ENCODE assay signal across 9 mouse cellular contexts in the genomic region with DNA sequence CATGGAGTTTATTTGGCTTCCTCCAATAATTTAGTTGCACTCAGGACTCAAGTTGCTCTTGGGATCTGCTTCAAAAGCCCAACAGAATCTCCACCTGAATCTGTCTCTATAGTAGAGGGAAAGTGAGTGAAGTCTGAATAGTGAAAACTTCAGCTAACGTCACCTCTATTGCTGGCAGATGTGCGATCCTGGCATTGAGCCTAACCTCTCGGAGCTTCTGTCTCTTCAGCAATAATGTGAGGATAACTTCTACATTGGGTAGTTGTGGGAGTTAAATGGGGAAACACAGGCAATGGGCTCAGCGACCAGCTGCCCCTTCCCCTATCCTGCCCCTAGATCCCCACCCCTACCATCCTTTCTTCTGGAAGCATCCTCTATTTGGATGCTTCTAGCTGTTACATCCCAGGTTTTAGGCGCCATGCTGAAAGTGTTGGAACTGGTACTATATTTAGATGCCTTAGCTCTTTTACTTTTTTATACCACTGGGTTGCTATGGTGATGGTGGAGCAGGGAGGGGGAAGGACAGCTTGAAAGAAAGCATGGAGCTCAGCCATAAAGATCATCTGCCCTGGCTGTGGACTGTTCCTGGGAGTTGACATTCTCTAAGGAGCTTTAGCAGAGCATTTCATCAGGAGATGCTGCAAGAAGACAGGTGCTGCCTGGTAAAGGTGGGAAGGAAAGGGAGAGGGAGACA.
DNase-seq lines count a peak whose midpoint lies in the region; ATAC-seq lines count a peak whose summit lies in the region.
"Had no signal": no experiment of that assay in that cellular context is flagged by ENCODE, and none has a peak within 500 bp of the region (broad histone marks: within the 10 kb centered on the region; RNA-seq: fewer than 3 reads in every experiment).

No protein-coding gene starts in this region.

- H3K4me1 ChIP-seq in neural tube, embryonic 13.5 days (replicated peaks) = peaks cover 28% of the 10 kb centered on the region

- no peaks in the 10 kb centered on the region for H3K36me3 ChIP-seq in neural tube, embryonic 13.5 days

- no peak overlapping the region for H3K4me2 ChIP-seq in neural tube, embryonic 13.5 days

- ATAC-seq in neural tube, embryonic 13.5 days (ENCODE audit: low read depth) = peak; percentile 54; the same call in 1 of the 2 replicates

- 56% methylated on average over 5 of the region's 5 CpGs for WGBS in neural tube, embryonic 13.5 days

- no peak overlapping the region for H3K4me3 ChIP-seq in neural tube, embryonic 13.5 days

- no peak overlapping the region for H3K9ac ChIP-seq in neural tube, embryonic 13.5 days

- no peak for DNase-seq in neural tube, embryonic 10.5 days (ENCODE audit: extremely low spot score, low spot score)
- DNase-seq in frontal cortex, postnatal 10 days (ENCODE audit: low spot score in 2 of 2) = peak; percentile 56 to 83
- DNase-seq in left cerebral cortex, postnatal 10 days (ENCODE audit: extremely low spot score in 1 of 2, low spot score in 2 of 2) = peak; percentile 50 to 85
- no peak for DNase-seq in testis, postnatal 14 days (ENCODE audit: low spot score)
- DNase-seq in testis, postnatal 10 days (ENCODE audit: low spot score) = no peak
- DNase-seq in c-Kit-positive CD71-positive TER-119-positive erythroid progenitor cells, embryonic 14.5 days (ENCODE audit: low spot score) = no peak
- DNase-seq: gastrocnemius, postnatal 14 days; kidney, postnatal 10 days had no signal

- H3K27ac ChIP-seq in neural tube, embryonic 13.5 days (replicated peaks) = peak overlapping the region; percentile 18; the same call in 1 of the 2 replicates

- intact Hi-C loops in left cerebral cortex, postnatal 10 days (cut with DNase I) = loop anchor here (5.0 kb wide), 1 partner anchor 104 kb away; a partner anchor contains a TSS

- no peaks in the 10 kb centered on the region for H3K9me3 ChIP-seq in neural tube, embryonic 13.5 days

- H3K27me3 ChIP-seq in neural tube, embryonic 13.5 days = no peaks in the 10 kb centered on the region

Comparison
In these comparisons a context has a peak if more than half of its experiments do, and no peak if none do; other contexts are left out.
1. DNase-seq: peak in frontal cortex, postnatal 10 days (2 of 2) and left cerebral cortex, postnatal 10 days (2 of 2); none in neural tube, embryonic 10.5 days (single experiment), testis, postnatal 14 days (single experiment), testis, postnatal 10 days (single experiment) and c-Kit-positive CD71-positive TER-119-positive erythroid progenitor cells, embryonic 14.5 days (single experiment).